Mouse (Mus musculus) bone marrow, adult 2 months (tissue): Measurements from ENCODE around the gene Tmem79. TPM values are rescaled to one million over a fixed set of nuclear protein-coding genes. Genes with fewer than 3 reads are reported as not detected.
"Not testable (repeated sequence)": the region's sequence is repeated elsewhere in the genome, so short reads cannot be mapped to it uniquely, and the experiment has no call there.

Experiments
- H3K27ac ChIP-seq: fragments of 200-500 bp; 2 replicates; pipeline ENCODE4 v1.5.1; 2012; ENCODE audit warnings: low read depth, mild to moderate bottlenecking, control low read depth, inconsistent platforms, low read length; ENCODE audit not compliant: control insufficient read depth, poor library complexity, insufficient read depth
- H3K4me1 ChIP-seq: fragments of 200-500 bp; 2 replicates; pipeline ENCODE4 v1.6.1; 2011; ENCODE audit warnings: low read length; ENCODE audit not compliant: control insufficient read depth, insufficient read depth
- H3K4me3 ChIP-seq: fragments of 200-500 bp; replicated peaks from 2 replicates; pipeline ENCODE3; 2011; ENCODE audit warnings: mild to moderate bottlenecking, low read depth, low read length, control low read depth; ENCODE audit not compliant: control insufficient read depth
- CTCF ChIP-seq: fragments of 200-500 bp; IDR thresholded peaks from 2 replicates; pipeline ENCODE4 v1.5.1; 2011; ENCODE audit warnings: low read length, control low read depth; ENCODE audit not compliant: control insufficient read depth, insufficient read depth
- POLR2A ChIP-seq: fragments of 200-500 bp; IDR thresholded peaks from 2 replicates; pipeline ENCODE4 v1.6.1; 2011; ENCODE audit warnings: low read depth, mild to moderate bottlenecking, control low read depth, low read length, borderline replicate concordance; ENCODE audit not compliant: control insufficient read depth
- WGBS: fragments of 180-500 bp; shearing (Covaris S2); methylation state at CpG from one replicate; pipeline ENCODE4 v1.1.7; 2018; 5-methylcytosine and 5-hydroxymethylcytosine counted together
- polyA plus RNA-seq: library from polyadenylated mRNA; stranded (reverse); fragments of >200 nt; gene quantifications from 2 replicates; pipeline ENCODE4 v1.2.4, GENCODE M21; 2011; ENCODE audit warnings: low replicate concordance; ENCODE audit not compliant: missing spikeins, insufficient read depth, insufficient read length

Gene Tmem79
- polyA plus RNA-seq, 1 experiment: 1.8 TPM

DNA sequence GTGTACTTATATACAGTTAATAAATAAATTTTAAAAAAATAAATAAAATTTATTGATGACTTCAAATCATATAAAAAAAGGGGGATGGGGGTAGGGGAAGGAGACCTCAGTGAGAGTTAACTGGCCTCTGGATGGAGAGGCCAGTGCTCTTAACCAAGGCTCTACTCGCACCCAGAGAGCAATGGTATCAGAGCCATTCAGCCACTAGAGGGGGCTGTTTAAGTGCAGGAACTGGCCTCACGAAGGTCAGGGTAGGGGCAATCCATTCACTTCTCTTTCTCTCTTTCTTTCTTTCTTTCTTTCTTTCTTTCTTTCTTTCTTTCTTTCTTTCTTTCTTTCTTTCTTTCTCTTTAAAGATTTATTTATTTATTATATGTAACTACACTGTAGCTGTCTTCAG lies 4.7 kb downstream of the Tmem79 start:
- H3K27ac ChIP-seq: no peak overlapping the region
- WGBS: 1% methylated on average over 2 of the region's 2 CpGs

DNA sequence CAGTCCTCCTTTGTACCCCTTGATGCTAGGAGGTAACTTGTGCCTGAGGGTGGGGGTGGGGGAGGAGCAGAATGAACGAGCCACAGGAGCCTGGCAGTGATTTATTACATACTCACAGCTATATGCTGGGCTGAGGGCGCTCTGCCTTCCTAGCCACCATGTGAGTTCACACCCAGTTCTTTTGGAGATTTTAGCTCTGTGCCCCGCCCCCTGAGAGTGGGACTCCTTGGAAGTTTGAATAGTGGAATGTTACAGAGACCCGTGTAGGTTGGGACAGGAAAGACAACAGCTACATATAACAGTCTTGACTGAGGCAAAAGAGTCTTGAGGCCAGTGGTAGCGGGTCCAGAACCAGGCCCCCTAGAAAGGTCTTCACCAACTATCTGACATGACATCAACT lies 7.0 kb downstream of the Tmem79 start:
- H3K4me3 ChIP-seq: no peak overlapping the region
- no peak overlapping the region for H3K27ac ChIP-seq
- WGBS: 77% methylated on average over 5 of the region's 5 CpGs
- H3K4me1 ChIP-seq: peaks cover 2% of the 10 kb centered on the region; the same call in 1 of the 2 replicates
- no peak for TF ChIP-seq CTCF
- no peak for TF ChIP-seq POLR2A

More for the DNA sequence above, 4.7 kb downstream of the Tmem79 start:
- Histone ChIP-seq H3K4me3 (no peak overlapping the region), H3K4me1 (no peaks in the 10 kb centered on the region)
- no peak for TF ChIP-seq POLR2A
- peak; percentile 86 for TF ChIP-seq CTCF

- Histone ChIP-seq H3K27ac (0 out of 2 replicates have a peak within 1 kb of the TSS, but pooled peaks have one; percentile 16), H3K4me3 (peak within 1 kb of the TSS; percentile 73), H3K4me1 (peaks cover 2% of the 10 kb centered on the region; the same call in 1 of the 2 replicates)
- 2% methylated on average over 10 of the region's 10 CpGs for WGBS
- TF ChIP-seq POLR2A: no peak
- no peak for TF ChIP-seq CTCF
These were observed 11.0 kb downstream of the Tmem79 start, which contains the start of gene Glmp for GRCm38 (mm10) chr3:88324951-88325405. Gene Glmp (plus strand): TSS chr3:88325023.

DNA sequence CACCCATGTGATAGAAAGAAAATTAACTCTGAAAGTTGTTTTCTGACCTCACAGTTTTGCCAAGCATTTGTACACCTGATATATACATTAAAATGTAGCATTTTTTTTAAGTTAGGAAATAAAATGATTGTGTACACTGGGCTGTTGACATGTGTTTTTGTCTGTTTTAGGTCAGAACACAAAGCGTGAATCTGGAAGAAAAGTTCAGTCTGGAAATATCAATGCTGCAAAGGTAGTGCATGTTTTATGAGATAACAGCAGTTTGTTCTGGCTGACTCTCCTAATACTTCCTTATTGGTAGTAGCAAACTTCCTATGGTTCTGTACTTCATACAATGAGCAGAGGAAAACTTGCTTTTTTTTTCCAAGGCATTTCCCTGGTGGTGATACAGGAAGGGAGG lies 36.8 kb downstream of the Tmem79 start:
- WGBS: 62% methylated on average over 1 of the region's 1 CpGs
- Histone ChIP-seq H3K4me3 (no peak overlapping the region), H3K27ac (no peak overlapping the region), H3K4me1 (no peaks in the 10 kb centered on the region; the same call in none of the 2 replicates)
- TF ChIP-seq POLR2A (no peak), CTCF (no peak)

GRCm38 (mm10) chr3:88297321-88297851 lies 38.6 kb downstream of the Tmem79 start:
- TF ChIP-seq POLR2A (no peak), CTCF (no peak)
- Histone ChIP-seq H3K4me1 (no peaks in the 10 kb centered on the region; the same call in none of the 2 replicates), H3K27ac (peak overlapping the region; percentile 84), H3K4me3 (peak overlapping the region; percentile 97)
- WGBS: under 1% methylated on average over 30 of the region's 30 CpGs

DNA sequence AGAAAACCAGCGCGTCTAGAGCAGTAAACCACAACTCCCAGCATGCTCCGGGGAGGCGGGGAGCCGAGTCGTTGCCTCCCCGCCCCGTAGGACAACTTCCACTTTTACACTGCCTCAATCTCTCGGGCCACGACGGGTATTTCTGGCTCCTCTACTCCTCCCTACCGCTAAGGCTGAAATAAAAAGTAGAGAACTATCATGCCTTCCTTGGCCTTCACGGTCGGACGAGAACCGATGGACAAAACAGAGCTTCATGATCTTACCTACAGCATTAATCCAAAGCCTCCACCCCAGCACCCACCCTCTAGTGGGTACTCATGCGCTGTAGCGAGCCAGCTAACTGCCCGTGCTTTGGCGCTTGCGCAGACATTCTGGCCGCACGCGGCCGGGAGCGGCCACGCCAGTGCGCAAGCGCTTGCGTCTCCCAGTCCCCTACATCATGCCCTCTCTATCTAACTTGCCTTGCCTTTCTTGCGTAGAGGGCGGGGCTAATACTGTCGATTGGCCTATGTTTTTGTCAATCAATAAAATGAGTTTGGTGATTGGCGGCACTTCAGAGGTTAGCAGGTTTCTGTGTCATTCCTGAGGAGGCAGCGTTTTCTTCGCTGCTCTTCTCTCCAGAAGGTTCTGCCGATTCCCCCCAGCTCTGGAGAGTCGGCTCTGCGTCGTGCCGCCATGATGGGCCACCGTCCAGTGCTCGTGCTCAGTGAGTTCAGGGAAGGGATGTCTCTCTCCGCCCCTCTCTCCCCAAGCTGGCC lies 39.2 kb downstream of the Tmem79 start, which contains the start of the genes Tsacc and Cct3:
TSS of gene Tsacc (minus strand) at position 439 of the 758 bp plus-strand sequence.
TSS of gene Cct3 (plus strand) at position 556 of the 758 bp plus-strand sequence.
- peak; percentile 55; the same call in 1 of the 2 replicates for TF ChIP-seq POLR2A
- TF ChIP-seq CTCF: no peak
- Histone ChIP-seq H3K4me3 (peak within 1 kb of the TSS; percentile 97), H3K4me1 (no peaks in the 10 kb centered on the region; the same call in none of the 2 replicates), H3K27ac (peak within 1 kb of the TSS; percentile 89)
- WGBS: under 1% methylated on average over 44 of the region's 44 CpGs

DNA sequence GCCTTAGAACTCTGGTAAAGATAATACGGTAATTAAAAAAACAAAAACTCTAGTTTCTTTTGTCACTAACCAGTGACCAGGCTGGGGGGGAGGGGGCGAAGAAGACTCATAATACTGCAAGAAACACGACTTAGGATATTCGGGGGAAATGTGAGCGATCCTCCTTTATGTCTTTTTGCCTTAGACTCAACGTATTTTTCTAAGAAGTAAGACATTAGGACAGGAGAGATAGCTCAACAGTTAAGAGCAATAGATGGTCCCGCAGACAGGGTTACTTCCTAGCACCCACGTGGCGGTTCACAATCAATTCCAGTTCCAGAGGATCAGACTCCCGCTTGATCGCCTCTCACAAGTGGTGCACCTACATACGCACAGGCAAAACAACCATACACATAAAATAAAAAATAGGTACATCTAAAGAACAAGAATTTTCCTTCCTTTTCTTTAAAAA lies 39.8 kb downstream of the Tmem79 start:
- no peaks in the 10 kb centered on the region; the same call in none of the 2 replicates for H3K4me1 ChIP-seq
- H3K4me3 ChIP-seq: peak overlapping the region; percentile 82
- no peak overlapping the region; the same call in 1 of the 2 replicates for H3K27ac ChIP-seq
- WGBS: under 1% methylated on average over 12 of the region's 12 CpGs
- TF ChIP-seq POLR2A (0 out of 2 replicates have a peak, but pooled peaks have one; percentile 13), CTCF (no peak)

DNA sequence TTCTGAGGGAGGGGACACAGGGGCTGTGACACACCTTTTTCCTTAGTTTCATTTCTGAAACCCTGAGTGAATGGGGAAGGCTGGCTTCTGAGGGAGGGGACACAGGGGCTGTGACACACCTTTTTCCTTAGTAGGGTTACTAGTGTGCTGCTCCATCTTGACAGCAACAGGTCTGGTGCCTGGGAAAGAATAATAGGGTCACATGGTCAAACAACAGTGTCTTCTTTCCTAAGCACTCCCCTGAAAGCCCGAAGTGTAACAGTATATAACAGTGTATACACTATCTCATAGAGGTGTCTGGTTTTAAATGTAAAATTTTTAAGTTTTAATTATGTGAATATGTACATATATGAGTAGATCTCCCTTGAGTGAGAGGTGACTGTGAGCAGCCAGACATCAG lies 40.7 kb downstream of the Tmem79 start:
- 21% methylated on average over 1 of the region's 1 CpGs for WGBS
- not testable (repeated sequence) for H3K27ac ChIP-seq, H3K4me1 ChIP-seq, H3K4me3 ChIP-seq
